Mouse (Mus musculus): ENCODE measurements around the gene Hmcn1. TPM values are rescaled to one million over a fixed set of nuclear protein-coding genes. Genes with fewer than 3 reads are reported as not detected.

The Hmcn1 gene
- polyA plus RNA-seq, 1 experiment = 0.12 TPM

DNA sequence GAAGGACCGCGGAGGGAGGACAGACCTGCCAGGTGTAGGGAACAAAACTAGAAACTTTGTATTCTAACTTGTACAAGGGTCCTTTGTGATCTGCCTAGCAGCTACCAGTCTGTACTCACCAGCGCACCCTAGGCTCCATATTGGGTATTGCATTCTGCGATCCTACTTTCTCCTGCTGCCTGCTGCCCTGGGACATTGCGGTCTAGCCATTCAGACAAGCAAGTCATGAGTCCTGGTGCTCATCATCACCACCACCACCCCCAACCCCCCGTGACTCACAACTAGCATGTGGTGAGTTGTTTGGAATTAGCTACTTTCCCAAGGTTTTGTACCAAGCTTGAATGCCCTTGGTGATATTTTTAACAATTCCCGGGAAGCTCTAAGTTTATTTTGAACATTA is 17.8 kb upstream of the Hmcn1 start:
- H3K36me3 ChIP-seq (ENCODE audit: control insufficient read depth, insufficient read depth) = no peaks in the 10 kb centered on the region
- no peaks in the 10 kb centered on the region for H3K79me2 ChIP-seq (ENCODE audit: control insufficient read depth, insufficient read depth)
- TF ChIP-seq CEBPB (IDR thresholded peaks at IDR 0.05; ENCODE audit: insufficient read depth, poor library complexity, severe bottlenecking) (no peak), MAX (IDR thresholded peaks at IDR 0.05; ENCODE audit: low read depth) (no peak), USF1 (IDR thresholded peaks at IDR 0.05; ENCODE audit: low read depth) (no peak), REST (IDR thresholded peaks at IDR 0.05; ENCODE audit: insufficient read depth, insufficient read length) (no peak), MYOG (IDR thresholded peaks at IDR 0.05; ENCODE audit: control insufficient read depth in 1 of 3, insufficient read depth in 1 of 3, insufficient read length in 2 of 3, low read depth in 2 of 3) (no peak), SRF (IDR thresholded peaks at IDR 0.05; ENCODE audit: control insufficient read depth, insufficient read length, low read depth) (no peak)

DNA sequence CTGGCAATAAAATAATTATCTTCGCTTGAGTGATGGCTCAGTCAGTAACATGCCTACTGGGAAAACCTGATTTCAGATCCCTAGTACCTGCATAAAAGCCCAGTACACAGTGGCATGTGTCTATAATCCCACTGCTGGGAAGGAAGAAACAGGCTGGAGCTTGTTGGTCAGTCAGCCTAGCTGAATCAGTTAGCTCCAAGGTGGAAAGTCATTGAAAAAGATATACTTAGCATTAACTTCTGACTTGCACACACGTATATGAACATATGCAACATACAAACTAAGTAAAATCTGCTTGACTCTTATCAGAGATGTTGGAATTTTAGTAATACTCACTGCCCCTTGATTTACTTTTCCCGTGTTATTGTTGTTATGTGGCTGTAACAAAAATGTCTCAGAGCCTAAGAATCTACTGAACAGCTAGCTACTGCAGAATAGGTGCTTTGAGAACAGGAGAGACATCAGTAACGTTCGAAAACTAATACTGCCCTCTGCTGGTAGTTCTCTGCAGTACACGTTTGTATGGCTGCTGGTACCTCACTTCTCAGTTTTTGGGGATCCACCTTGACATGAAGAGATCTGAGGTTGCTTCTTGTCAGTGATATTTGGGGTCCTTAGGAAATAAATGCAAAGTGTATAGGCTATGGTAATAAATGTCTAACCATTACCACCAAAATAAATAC is 16.0 kb upstream of the Hmcn1 start:
- Histone ChIP-seq H3K79me2 (ENCODE audit: control insufficient read depth, insufficient read depth) (no peaks in the 10 kb centered on the region), H3K4me2 (ENCODE audit: low read depth) (no peak overlapping the region), H3ac (ENCODE audit: control insufficient read depth, insufficient read length) (no peak overlapping the region), H3K36me3 (ENCODE audit: control insufficient read depth, insufficient read depth) (no peaks in the 10 kb centered on the region), H3K4me3 (no peak overlapping the region), H3K27me3 (ENCODE audit: control insufficient read depth, insufficient read depth, insufficient read length) (no peaks in the 10 kb centered on the region)
- TF ChIP-seq MYOG (IDR thresholded peaks at IDR 0.05; ENCODE audit: control insufficient read depth in 1 of 3, insufficient read depth in 1 of 3, insufficient read length in 2 of 3, low read depth in 2 of 3) = no peak
- TF ChIP-seq MYOD1 (IDR thresholded peaks at IDR 0.05; ENCODE audit: control insufficient read depth in 1 of 3, insufficient read length in 2 of 3, low read depth in 2 of 3) = no peak
- no peak for TF ChIP-seq POLR2AphosphoS2 (IDR thresholded peaks at IDR 0.05; ENCODE audit: insufficient read length, low read depth)
- no peak for TF ChIP-seq E2F4 (IDR thresholded peaks at IDR 0.05; ENCODE audit: insufficient read depth)
- TF ChIP-seq USF1 (IDR thresholded peaks at IDR 0.05; ENCODE audit: low read depth) = no peak
- no peak for TF ChIP-seq MAX (IDR thresholded peaks at IDR 0.05; ENCODE audit: low read depth)
- TF ChIP-seq TCF12 (IDR thresholded peaks at IDR 0.05; ENCODE audit: insufficient read depth, poor library complexity, severe bottlenecking) = no peak
- no peak for TF ChIP-seq REST (IDR thresholded peaks at IDR 0.05; ENCODE audit: insufficient read depth, insufficient read length)
- no peak for TF ChIP-seq SRF (IDR thresholded peaks at IDR 0.05; ENCODE audit: control insufficient read depth, insufficient read length, low read depth)
- TF ChIP-seq POLR2A (IDR thresholded peaks at IDR 0.05; ENCODE audit: insufficient read length, low read depth) = no peak
- TF ChIP-seq CEBPB (IDR thresholded peaks at IDR 0.05; ENCODE audit: insufficient read depth, poor library complexity, severe bottlenecking) = no peak
- no peak for TF ChIP-seq TCF3 (IDR thresholded peaks at IDR 0.05; ENCODE audit: insufficient read length, low read depth)

More for the DNA sequence above, 17.8 kb upstream of the Hmcn1 start:
- no peak overlapping the region for H3K4me2 ChIP-seq (ENCODE audit: low read depth)
- no peaks in the 10 kb centered on the region for H3K27me3 ChIP-seq (ENCODE audit: control insufficient read depth, insufficient read depth, insufficient read length)
- no peak overlapping the region for H3K4me3 ChIP-seq
- H3ac ChIP-seq (ENCODE audit: control insufficient read depth, insufficient read length) = no peak overlapping the region

GRCm38 (mm10) chr1:151007747-151008146 is 14.5 kb upstream of the Hmcn1 start:
- Histone ChIP-seq H3ac (ENCODE audit: control insufficient read depth, insufficient read length) (no peak overlapping the region), H3K4me2 (ENCODE audit: low read depth) (no peak overlapping the region), H3K4me3 (no peak overlapping the region), H3K36me3 (ENCODE audit: control insufficient read depth, insufficient read depth) (no peaks in the 10 kb centered on the region), H3K79me2 (ENCODE audit: control insufficient read depth, insufficient read depth) (no peaks in the 10 kb centered on the region), H3K27me3 (ENCODE audit: control insufficient read depth, insufficient read depth, insufficient read length) (no peaks in the 10 kb centered on the region)
- TF ChIP-seq MYOG (IDR thresholded peaks at IDR 0.05; ENCODE audit: control insufficient read depth in 1 of 3, insufficient read depth in 1 of 3, insufficient read length in 2 of 3, low read depth in 2 of 3) (no peak), TCF3 (IDR thresholded peaks at IDR 0.05; ENCODE audit: insufficient read length, low read depth) (no peak), E2F4 (IDR thresholded peaks at IDR 0.05; ENCODE audit: insufficient read depth) (no peak), MYOD1 (IDR thresholded peaks at IDR 0.05; ENCODE audit: control insufficient read depth in 1 of 3, insufficient read length in 2 of 3, low read depth in 2 of 3) (no peak), SRF (IDR thresholded peaks at IDR 0.05; ENCODE audit: control insufficient read depth, insufficient read length, low read depth) (no peak), CEBPB (IDR thresholded peaks at IDR 0.05; ENCODE audit: insufficient read depth, poor library complexity, severe bottlenecking) (no peak), REST (IDR thresholded peaks at IDR 0.05; ENCODE audit: insufficient read depth, insufficient read length) (no peak)

DNA sequence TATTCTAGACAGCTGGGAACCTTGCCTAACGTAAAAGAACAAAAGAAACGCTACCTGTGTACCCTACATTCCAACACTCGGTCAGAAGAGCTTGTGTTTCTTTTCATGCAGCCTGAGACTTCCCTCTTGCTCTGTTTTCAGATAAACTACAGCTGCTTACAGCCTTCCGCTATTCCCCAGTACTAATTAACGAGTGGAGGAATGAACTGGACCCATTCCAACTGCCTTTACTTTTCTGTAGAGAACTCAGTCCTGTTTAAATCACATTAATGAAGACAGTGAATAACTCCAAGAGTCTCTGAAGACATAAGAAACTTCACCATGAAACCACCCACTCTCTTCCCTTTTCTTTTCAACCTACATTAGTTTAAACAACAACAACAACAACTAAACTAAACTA is 10.8 kb upstream of the Hmcn1 start:
- Histone ChIP-seq H3K79me2 (ENCODE audit: control insufficient read depth, insufficient read depth) (no peaks in the 10 kb centered on the region), H3ac (ENCODE audit: control insufficient read depth, insufficient read length) (no peak overlapping the region), H3K4me3 (no peak overlapping the region), H3K4me2 (ENCODE audit: low read depth) (no peak overlapping the region), H3K36me3 (ENCODE audit: control insufficient read depth, insufficient read depth) (no peaks in the 10 kb centered on the region), H3K27me3 (ENCODE audit: control insufficient read depth, insufficient read depth, insufficient read length) (no peaks in the 10 kb centered on the region)
- no peak for TF ChIP-seq POLR2A (IDR thresholded peaks at IDR 0.05; ENCODE audit: insufficient read length, low read depth)
- no peak for TF ChIP-seq TCF3 (IDR thresholded peaks at IDR 0.05; ENCODE audit: insufficient read length, low read depth)
- TF ChIP-seq SRF (IDR thresholded peaks at IDR 0.05; ENCODE audit: control insufficient read depth, insufficient read length, low read depth) = no peak
- TF ChIP-seq TCF12 (IDR thresholded peaks at IDR 0.05; ENCODE audit: insufficient read depth, poor library complexity, severe bottlenecking) = no peak
- no peak for TF ChIP-seq USF1 (IDR thresholded peaks at IDR 0.05; ENCODE audit: low read depth)
- TF ChIP-seq MAX (IDR thresholded peaks at IDR 0.05; ENCODE audit: low read depth) = no peak
- no peak for TF ChIP-seq POLR2AphosphoS2 (IDR thresholded peaks at IDR 0.05; ENCODE audit: insufficient read length, low read depth)
- no peak for TF ChIP-seq CEBPB (IDR thresholded peaks at IDR 0.05; ENCODE audit: insufficient read depth, poor library complexity, severe bottlenecking)
- TF ChIP-seq REST (IDR thresholded peaks at IDR 0.05; ENCODE audit: insufficient read depth, insufficient read length) = no peak
- no peak for TF ChIP-seq MYOD1 (IDR thresholded peaks at IDR 0.05; ENCODE audit: control insufficient read depth in 1 of 3, insufficient read length in 2 of 3, low read depth in 2 of 3)
- TF ChIP-seq MYOG (IDR thresholded peaks at IDR 0.05; ENCODE audit: control insufficient read depth in 1 of 3, insufficient read depth in 1 of 3, insufficient read length in 2 of 3, low read depth in 2 of 3) = no peak
- no peak for TF ChIP-seq E2F4 (IDR thresholded peaks at IDR 0.05; ENCODE audit: insufficient read depth)

All from myocyte (in vitro differentiated cells).